Mouse (Mus musculus) intestine, embryonic 15.5 days (tissue): ENCODE data around the gene Plekhd1. TPM values are rescaled to one million over a fixed set of nuclear protein-coding genes. Genes with fewer than 3 reads are reported as not detected.

Experiments used
- ATAC-seq: fragments of 200-750 bp; cut with Nextera tagmentation; 2 replicates; pipeline ENCODE4 v1.8.0; 2017; ENCODE audit warnings: moderate TSS enrichment, moderate library complexity
- H3K27ac ChIP-seq: fragments of 300-500 bp; sonication (generic); 2 replicates; pipeline ENCODE4 v1.5.1; 2015; ENCODE audit warnings: mild to moderate bottlenecking, inconsistent platforms
- H3K27me3 ChIP-seq: fragments of 300-500 bp; sonication (generic); replicated peaks from 2 replicates; pipeline ENCODE4 v1.6.1; 2015; ENCODE audit warnings: inconsistent platforms
- H3K36me3 ChIP-seq: fragments of 300-500 bp; sonication (generic); 2 replicates; pipeline ENCODE4 v1.6.1; 2015; ENCODE audit warnings: inconsistent platforms
- H3K4me1 ChIP-seq: fragments of 300-500 bp; sonication (generic); replicated peaks from 2 replicates; pipeline ENCODE4 v1.6.1; 2015; ENCODE audit warnings: inconsistent platforms
- H3K4me2 ChIP-seq: fragments of 300-500 bp; sonication (generic); replicated peaks from 2 replicates; pipeline ENCODE4 v1.6.1; 2015; ENCODE audit warnings: mild to moderate bottlenecking, inconsistent platforms
- H3K4me3 ChIP-seq: fragments of 300-500 bp; sonication (generic); replicated peaks from 2 replicates; pipeline ENCODE4 v1.5.1; 2015; ENCODE audit warnings: inconsistent platforms
- H3K9ac ChIP-seq: fragments of 300-500 bp; sonication (generic); 2 replicates; pipeline ENCODE4 v1.6.1; 2015; ENCODE audit warnings: inconsistent platforms
- H3K9me3 ChIP-seq: fragments of 300-500 bp; sonication (generic); 2 replicates; pipeline ENCODE4 v1.6.1; 2016; ENCODE audit warnings: inconsistent platforms
- WGBS: fragments of 180-500 bp; shearing (Covaris S2); methylation state at CpG from one replicate; pipeline ENCODE4 v1.1.7; 2015; 5-methylcytosine and 5-hydroxymethylcytosine counted together
- polyA plus RNA-seq: library from polyadenylated mRNA; unstranded; fragments of >200 nt; fragmentation: Nextera tagmentation; extraction: Ambion mirVana; gene quantifications from 2 replicates; pipeline ENCODE4 v1.2.1, GENCODE M21; 2015

The Plekhd1 gene
- polyA plus RNA-seq, 1 experiment from 2014 or later, result 13.4 TPM

DNA sequence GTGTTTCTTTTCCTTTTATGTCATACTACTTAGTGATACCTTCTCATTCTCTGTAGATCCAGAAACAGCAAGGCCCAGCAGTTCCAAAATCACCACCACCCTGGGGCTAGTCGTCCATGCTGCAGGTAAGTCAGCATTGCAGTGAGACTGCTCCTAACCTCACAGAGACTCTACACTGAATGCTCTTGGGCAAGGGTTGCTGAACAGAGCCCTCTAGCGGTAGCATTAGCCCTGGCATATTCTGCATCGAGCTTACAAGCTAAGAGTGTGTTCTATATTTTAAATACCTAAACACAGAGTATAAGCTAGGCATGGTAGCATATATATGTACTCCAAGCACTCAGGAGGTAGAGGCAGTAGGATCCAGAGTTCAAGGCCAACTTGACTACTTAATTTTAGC lies 19.2 kb upstream of the Plekhd1 start:
- 13% methylated on average over 3 of the region's 3 CpGs for WGBS
- no peaks in the 10 kb centered on the region for H3K4me1 ChIP-seq
- no peak overlapping the region for H3K27ac ChIP-seq
- peak; percentile 62; the same call in 1 of the 2 replicates for ATAC-seq
- no peak overlapping the region for H3K4me2 ChIP-seq
- H3K9me3 ChIP-seq, result no peaks in the 10 kb centered on the region
- peaks cover 17% of the 10 kb centered on the region for H3K36me3 ChIP-seq
- H3K27me3 ChIP-seq, result no peaks in the 10 kb centered on the region
- no peak overlapping the region for H3K4me3 ChIP-seq
- no peak overlapping the region for H3K9ac ChIP-seq

- Histone ChIP-seq H3K4me2 (no peak overlapping the region), H3K4me1 (no peaks in the 10 kb centered on the region), H3K36me3 (peaks cover 2% of the 10 kb centered on the region; the same call in 1 of the 2 replicates), H3K9me3 (no peaks in the 10 kb centered on the region), H3K4me3 (no peak overlapping the region), H3K9ac (no peak overlapping the region), H3K27ac (no peak overlapping the region), H3K27me3 (no peaks in the 10 kb centered on the region)
- 71% methylated on average over 1 of the region's 1 CpGs for WGBS
- ATAC-seq, result no peak
These were observed 11.1 kb upstream of the Plekhd1 start for GRCm38 (mm10) chr12:80681340-80681739.

DNA sequence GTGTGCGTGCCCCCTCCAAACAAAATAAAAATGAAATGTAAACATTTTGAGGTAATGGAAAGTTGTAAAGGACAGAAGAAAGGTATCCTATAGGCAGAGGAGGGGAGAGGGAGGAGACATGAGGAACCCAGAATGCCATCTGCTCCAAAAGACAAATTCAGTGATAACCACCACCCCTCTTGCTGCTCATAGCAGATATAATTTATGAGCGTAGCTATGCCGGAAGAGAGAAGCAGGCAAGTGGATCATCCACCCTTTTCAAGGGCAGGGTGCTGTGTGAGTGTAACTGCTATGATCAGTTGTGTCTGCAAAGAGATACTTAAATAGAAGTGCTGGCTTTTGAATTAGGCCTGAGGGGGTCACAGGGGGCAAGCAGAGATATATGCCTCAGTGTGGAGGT lies 8.8 kb upstream of the Plekhd1 start:
- Histone ChIP-seq H3K9me3 (no peaks in the 10 kb centered on the region), H3K9ac (no peak overlapping the region), H3K4me3 (no peak overlapping the region), H3K4me2 (no peak overlapping the region), H3K4me1 (peaks cover 7% of the 10 kb centered on the region), H3K27ac (no peak overlapping the region), H3K36me3 (no peaks in the 10 kb centered on the region), H3K27me3 (no peaks in the 10 kb centered on the region)
- WGBS, result 72% methylated on average over 3 of the region's 3 CpGs
- no peak for ATAC-seq

- peaks cover 7% of the 10 kb centered on the region for H3K4me1 ChIP-seq
- H3K27me3 ChIP-seq, result no peaks in the 10 kb centered on the region
- H3K36me3 ChIP-seq, result no peaks in the 10 kb centered on the region
- H3K9me3 ChIP-seq, result no peaks in the 10 kb centered on the region
- no peak overlapping the region for H3K9ac ChIP-seq
- no peak overlapping the region for H3K4me2 ChIP-seq
- H3K27ac ChIP-seq, result no peak overlapping the region
- no peak overlapping the region for H3K4me3 ChIP-seq
- 93% methylated on average over 3 of the region's 3 CpGs for WGBS
- no peak for ATAC-seq
These were observed 8.1 kb upstream of the Plekhd1 start for GRCm38 (mm10) chr12:80684316-80684715.

GRCm38 (mm10) chr12:80687788-80688211 lies 4.6 kb upstream of the Plekhd1 start:
- no peak overlapping the region for H3K9ac ChIP-seq
- H3K4me1 ChIP-seq, result peaks cover 17% of the 10 kb centered on the region
- no peaks in the 10 kb centered on the region for H3K9me3 ChIP-seq
- no peaks in the 10 kb centered on the region for H3K36me3 ChIP-seq
- peaks cover 10% of the 10 kb centered on the region for H3K27me3 ChIP-seq
- peak overlapping the region; percentile 17; the same call in 1 of the 2 replicates for H3K27ac ChIP-seq
- peak overlapping the region; percentile 30; the same call in 1 of the 2 replicates for H3K4me2 ChIP-seq
- no peak overlapping the region for H3K4me3 ChIP-seq
- ATAC-seq, result no peak
- 51% methylated on average over 10 of the region's 10 CpGs for WGBS

- no peaks in the 10 kb centered on the region for H3K9me3 ChIP-seq
- H3K36me3 ChIP-seq, result no peaks in the 10 kb centered on the region
- WGBS, result 42% methylated on average over 5 of the region's 5 CpGs
- H3K4me3 ChIP-seq, result no peak overlapping the region
- H3K4me2 ChIP-seq, result no peak overlapping the region
- no peak for ATAC-seq
- H3K4me1 ChIP-seq, result peaks cover 25% of the 10 kb centered on the region
- H3K9ac ChIP-seq, result no peak overlapping the region
- peaks cover 20% of the 10 kb centered on the region for H3K27me3 ChIP-seq
- no peak overlapping the region for H3K27ac ChIP-seq
These were observed 2.7 kb upstream of the Plekhd1 start for GRCm38 (mm10) chr12:80689696-80690095.

GRCm38 (mm10) chr12:80691671-80692091 lies 710 bp upstream of the Plekhd1 start:
- H3K36me3 ChIP-seq, result no peaks in the 10 kb centered on the region
- H3K27ac ChIP-seq, result peak overlapping the region; percentile 79
- peak overlapping the region; percentile 61; the same call in 1 of the 2 replicates for H3K9ac ChIP-seq
- 11% methylated on average over 12 of the region's 12 CpGs for WGBS
- H3K4me1 ChIP-seq, result peaks cover 25% of the 10 kb centered on the region
- peak; percentile 71 for ATAC-seq
- no peaks in the 10 kb centered on the region for H3K9me3 ChIP-seq
- peak overlapping the region; percentile 46 for H3K4me3 ChIP-seq
- H3K27me3 ChIP-seq, result peaks cover 21% of the 10 kb centered on the region
- H3K4me2 ChIP-seq, result peak overlapping the region; percentile 82

DNA sequence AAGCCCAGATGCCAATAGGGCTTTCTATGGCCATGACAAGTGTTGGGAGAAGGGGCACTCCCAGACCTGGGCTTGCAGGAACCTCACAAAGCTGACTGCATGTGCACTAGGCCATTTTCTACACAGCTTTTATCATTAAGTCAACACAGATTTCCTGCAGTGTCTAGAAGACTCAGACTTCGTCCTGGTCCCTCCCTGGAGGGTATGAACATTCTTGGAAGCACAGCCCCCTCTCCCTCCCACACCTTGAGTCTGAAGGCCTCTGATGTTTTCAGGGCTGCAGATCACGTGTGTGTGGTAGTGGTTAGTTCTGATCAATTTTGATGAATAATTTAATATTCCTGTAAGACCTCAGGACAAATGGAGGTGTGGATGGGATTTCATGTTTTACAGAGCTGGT lies 1.3 kb downstream of the Plekhd1 start:
- peak overlapping the region; percentile 46 for H3K4me3 ChIP-seq
- 38% methylated on average over 2 of the region's 2 CpGs for WGBS
- H3K36me3 ChIP-seq, result no peaks in the 10 kb centered on the region
- peak overlapping the region; percentile 82 for H3K4me2 ChIP-seq
- 0 out of 2 replicates have a peak overlapping the region, but pooled peaks have one; percentile 79 for H3K27ac ChIP-seq
- peaks cover 21% of the 10 kb centered on the region for H3K27me3 ChIP-seq
- H3K9ac ChIP-seq, result no peak overlapping the region
- peak; percentile 61 for ATAC-seq
- H3K9me3 ChIP-seq, result no peaks in the 10 kb centered on the region
- peaks cover 18% of the 10 kb centered on the region; the same call in 1 of the 2 replicates for H3K4me1 ChIP-seq

DNA sequence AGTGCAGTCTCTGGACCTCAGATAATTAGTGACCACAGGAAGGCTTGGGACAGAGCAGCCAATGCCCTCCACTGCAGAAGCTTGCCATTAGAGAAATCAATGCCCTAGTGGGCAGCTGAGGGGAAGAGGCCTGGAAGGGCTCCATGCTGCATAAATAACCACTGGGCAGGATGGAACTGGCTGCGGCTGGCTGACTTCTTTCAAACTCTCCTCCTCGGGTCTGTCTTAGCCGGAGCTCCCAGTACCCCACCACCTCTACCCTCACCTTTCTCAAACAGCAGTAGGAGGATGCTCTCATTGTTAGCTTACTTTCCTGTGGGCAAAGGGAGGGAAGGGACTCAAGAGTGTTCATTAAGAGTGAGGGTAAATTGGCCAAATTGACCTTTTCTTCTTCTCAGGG lies 2.6 kb downstream of the Plekhd1 start:
- WGBS, result 68% methylated on average over 3 of the region's 3 CpGs
- no peaks in the 10 kb centered on the region for H3K9me3 ChIP-seq
- no peak overlapping the region for H3K27ac ChIP-seq
- no peaks in the 10 kb centered on the region for H3K36me3 ChIP-seq
- ATAC-seq, result no peak
- peaks cover 14% of the 10 kb centered on the region; the same call in 1 of the 2 replicates for H3K4me1 ChIP-seq
- H3K9ac ChIP-seq, result no peak overlapping the region
- peaks cover 21% of the 10 kb centered on the region for H3K27me3 ChIP-seq
- peak overlapping the region; percentile 35 for H3K4me2 ChIP-seq
- no peak overlapping the region for H3K4me3 ChIP-seq

DNA sequence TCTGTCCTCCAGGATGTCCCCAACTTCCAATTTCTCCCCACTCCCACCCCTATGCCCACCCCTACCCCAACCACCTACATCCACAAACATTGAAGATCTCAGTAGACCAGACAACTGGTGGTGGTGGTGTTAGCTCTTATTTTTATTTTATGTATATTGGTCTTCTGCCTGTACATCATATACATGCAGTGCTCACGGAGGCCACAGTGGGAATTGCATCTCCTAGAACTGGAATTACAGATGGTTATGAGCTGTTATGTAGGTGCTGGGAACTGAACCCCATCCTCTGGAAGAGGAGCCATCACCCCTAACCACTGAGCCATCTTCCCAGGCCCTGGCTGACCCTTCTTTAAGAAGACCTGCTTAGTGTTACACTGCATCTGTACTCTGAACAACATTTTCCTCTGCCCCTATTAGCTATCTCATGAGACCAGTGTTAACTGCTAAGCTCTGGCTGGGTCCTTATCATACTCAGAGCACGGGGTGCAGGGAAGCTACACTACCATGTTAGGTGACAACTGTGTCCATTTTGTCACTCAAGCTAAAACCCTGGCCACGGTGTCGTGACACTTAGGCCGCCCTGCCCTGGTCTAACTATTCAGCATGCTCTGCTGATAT lies 6.2 kb downstream of the Plekhd1 start:
- no peak overlapping the region for H3K4me2 ChIP-seq
- no peak for ATAC-seq
- 78% methylated on average over 5 of the region's 5 CpGs for WGBS

GRCm38 (mm10) chr12:80699144-80699531 lies 6.7 kb downstream of the Plekhd1 start:
- ATAC-seq, result no peak
- no peaks in the 10 kb centered on the region for H3K36me3 ChIP-seq
- no peak overlapping the region for H3K27ac ChIP-seq
- WGBS, result 64% methylated on average over 2 of the region's 2 CpGs
- H3K4me3 ChIP-seq, result no peak overlapping the region
- 0 out of 2 replicates have a peak, but pooled peaks cover 4% of the 10 kb centered on the region for H3K27me3 ChIP-seq
- H3K9me3 ChIP-seq, result no peaks in the 10 kb centered on the region
- no peak overlapping the region for H3K9ac ChIP-seq
- H3K4me1 ChIP-seq, result no peaks in the 10 kb centered on the region
- no peak overlapping the region for H3K4me2 ChIP-seq

More for the DNA sequence above, 6.2 kb downstream of the Plekhd1 start:
- Histone ChIP-seq H3K9ac (no peak overlapping the region), H3K4me3 (no peak overlapping the region), H3K27me3 (0 out of 2 replicates have a peak, but pooled peaks cover 6% of the 10 kb centered on the region), H3K4me1 (no peaks in the 10 kb centered on the region), H3K27ac (no peak overlapping the region), H3K9me3 (no peaks in the 10 kb centered on the region), H3K36me3 (no peaks in the 10 kb centered on the region)

- WGBS, result 57% methylated on average over 7 of the region's 7 CpGs
- peaks cover 5% of the 10 kb centered on the region for H3K4me1 ChIP-seq
- no peak for ATAC-seq
- H3K9me3 ChIP-seq, result no peaks in the 10 kb centered on the region
- no peaks in the 10 kb centered on the region for H3K36me3 ChIP-seq
- no peaks in the 10 kb centered on the region for H3K27me3 ChIP-seq
- no peak overlapping the region for H3K27ac ChIP-seq
- H3K4me3 ChIP-seq, result no peak overlapping the region
- H3K9ac ChIP-seq, result no peak overlapping the region
- no peak overlapping the region for H3K4me2 ChIP-seq
These were observed 8.9 kb downstream of the Plekhd1 start for GRCm38 (mm10) chr12:80701332-80701731.
